Mouse (Mus musculus): ENCODE measurements around the gene Ltbp1.

DNA sequence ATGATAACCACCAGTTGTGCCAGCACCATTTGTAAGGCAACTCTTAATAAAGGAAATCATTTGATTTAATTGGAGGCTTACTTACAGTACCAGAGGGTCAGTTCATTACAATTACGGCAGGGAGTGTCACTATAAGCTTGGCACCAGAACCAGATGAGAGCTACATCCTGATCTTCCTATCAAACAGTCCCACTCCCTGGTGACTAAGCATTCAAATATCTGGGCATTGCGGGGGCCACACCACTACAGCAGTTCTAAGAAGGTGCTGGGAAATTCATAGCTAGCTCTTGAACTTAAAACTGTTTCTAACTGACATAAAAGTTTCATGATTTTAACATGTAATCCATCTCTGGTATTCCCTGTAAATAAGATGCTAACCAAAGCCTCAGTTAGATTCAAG is 134.4 kb downstream of the Ltbp1 start:
- no peak for TF ChIP-seq POLR2A (IDR thresholded peaks at IDR 0.05; ENCODE audit: low read depth, low read length)
- TF ChIP-seq USF2 (conservative IDR thresholded peaks at IDR 0.05; ENCODE audit: low read depth, low read length) = no peak
- no peak for TF ChIP-seq CTCF (conservative IDR thresholded peaks at IDR 0.05 in 1 of 2, IDR thresholded peaks at IDR 0.05 in 1 of 2; ENCODE audit: low read depth in 2 of 2, low read length in 2 of 2)
- TF ChIP-seq SMC3 (IDR thresholded peaks at IDR 0.05; ENCODE audit: low read depth, low read length) = no peak
- TF ChIP-seq CHD1 (IDR thresholded peaks at IDR 0.05; ENCODE audit: low read depth, low read length) = no peak
- no peak for TF ChIP-seq ZKSCAN1 (IDR thresholded peaks at IDR 0.05; ENCODE audit: borderline replicate concordance, low read depth, low read length)
- no peak for TF ChIP-seq ELF1 (IDR thresholded peaks at IDR 0.05; ENCODE audit: low read depth, low read length)
- TF ChIP-seq POLR2AphosphoS2 (IDR thresholded peaks at IDR 0.05; ENCODE audit: low read depth, low read length) = no peak
- no peak for TF ChIP-seq ZC3H11A (IDR thresholded peaks at IDR 0.05; ENCODE audit: low read depth, low read length)
- TF ChIP-seq EP300 (IDR thresholded peaks at IDR 0.05; ENCODE audit: low read length) = no peak

Data from CH12.LX (cell line).